Mouse (Mus musculus): ENCODE results near the gene Mttp.

Mttp gene

GRCm38 (mm10) chr3:138134528-138134927, 10.2 kb downstream of the Mttp start:
- DNase-seq (ENCODE audit: low spot score in 2 of 2): no peak

- no peak for DNase-seq (ENCODE audit: low spot score in 2 of 2)
These were observed 10.9 kb downstream of the Mttp start for GRCm38 (mm10) chr3:138133916-138134315.

- DNase-seq (ENCODE audit: low spot score in 2 of 2): no peak
These were observed 11.3 kb downstream of the Mttp start for GRCm38 (mm10) chr3:138133463-138133862.

- no peak for DNase-seq (ENCODE audit: low spot score in 2 of 2)
These were observed 13.6 kb downstream of the Mttp start for GRCm38 (mm10) chr3:138131168-138131567.

GRCm38 (mm10) chr3:138130692-138131091, 14.1 kb downstream of the Mttp start:
- no peak for DNase-seq (ENCODE audit: low spot score in 2 of 2)

- no peak for DNase-seq (ENCODE audit: low spot score in 2 of 2)
These were observed 15.7 kb downstream of the Mttp start for GRCm38 (mm10) chr3:138129110-138129509.

- DNase-seq (ENCODE audit: low spot score in 2 of 2): no peak
These were observed 20.9 kb downstream of the Mttp start for GRCm38 (mm10) chr3:138123842-138124241.

- DNase-seq (ENCODE audit: low spot score in 2 of 2): no peak
These were observed 23.3 kb downstream of the Mttp start for GRCm38 (mm10) chr3:138121461-138121860.

- DNase-seq (ENCODE audit: low spot score in 2 of 2): no peak
These were observed 25.2 kb downstream of the Mttp start for GRCm38 (mm10) chr3:138119444-138120105.

GRCm38 (mm10) chr3:138118831-138119230, 25.9 kb downstream of the Mttp start:
- no peak for DNase-seq (ENCODE audit: low spot score in 2 of 2)

- DNase-seq (ENCODE audit: low spot score in 2 of 2): no peak
These were observed 26.4 kb downstream of the Mttp start for GRCm38 (mm10) chr3:138118392-138118791.

GRCm38 (mm10) chr3:138116871-138117270, 27.9 kb downstream of the Mttp start:
- DNase-seq (ENCODE audit: low spot score in 2 of 2): no peak

- DNase-seq (ENCODE audit: low spot score in 2 of 2): no peak
These were observed 30.7 kb downstream of the Mttp start for GRCm38 (mm10) chr3:138114106-138114505.

- no peak for DNase-seq (ENCODE audit: low spot score in 2 of 2)
These were observed 33.6 kb downstream of the Mttp start for GRCm38 (mm10) chr3:138110910-138111782.

GRCm38 (mm10) chr3:138106887-138107286, 37.9 kb downstream of the Mttp start:
- no peak for DNase-seq (ENCODE audit: low spot score in 2 of 2)

GRCm38 (mm10) chr3:138105056-138105455, 39.7 kb downstream of the Mttp start:
- DNase-seq (ENCODE audit: low spot score in 2 of 2): no peak

GRCm38 (mm10) chr3:138103690-138104089, 41.1 kb downstream of the Mttp start:
- no peak for DNase-seq (ENCODE audit: low spot score in 2 of 2)

- no peak for DNase-seq (ENCODE audit: low spot score in 2 of 2)
These were observed 42.8 kb downstream of the Mttp start for GRCm38 (mm10) chr3:138101936-138102335.

- DNase-seq (ENCODE audit: low spot score in 2 of 2): no peak
These were observed 47.0 kb downstream of the Mttp start for GRCm38 (mm10) chr3:138097718-138098117.

GRCm38 (mm10) chr3:138096263-138097028, 48.3 kb downstream of the Mttp start:
- no peak for DNase-seq (ENCODE audit: low spot score in 2 of 2)

- DNase-seq (ENCODE audit: low spot score in 2 of 2): no peak
These were observed 49.0 kb downstream of the Mttp start for GRCm38 (mm10) chr3:138095718-138096117.

- DNase-seq (ENCODE audit: low spot score in 2 of 2): no peak
These were observed 49.5 kb downstream of the Mttp start for GRCm38 (mm10) chr3:138095301-138095700.
